Mouse (Mus musculus): ENCODE measurements around the gene Zfp661. TPM values are rescaled to one million over a fixed set of nuclear protein-coding genes. Genes with fewer than 3 reads are reported as not detected.
A peak's percentile ranks its signal among the peaks of the same experiment; 100 is the strongest.
"Not testable (repeated sequence)": the region's sequence is repeated elsewhere in the genome, so short reads cannot be mapped to it uniquely, and the experiment has no call there.

Zfp661 gene
- polyA plus RNA-seq, 1 experiment from 2014 or later, result 4.4 TPM

GRCm38 (mm10) chr2:127608234-127608633 is 21.3 kb upstream of the Zfp661 start:
- Histone ChIP-seq H3K4me1 (0 out of 2 replicates have a peak, but pooled peaks cover 5% of the 10 kb centered on the region), H3K27ac (no peak overlapping the region), H3K9me3 (no peaks in the 10 kb centered on the region), H3K36me3 (peaks cover 24% of the 10 kb centered on the region), H3K4me3 (no peak overlapping the region), H3K27me3 (no peaks in the 10 kb centered on the region), H3K4me2 (no peak overlapping the region), H3K9ac (no peak overlapping the region)
- WGBS, result 38% methylated on average over 3 of the region's 3 CpGs
- peak; percentile 36; the same call in 1 of the 2 replicates for ATAC-seq (ENCODE audit: borderline replicate concordance, extremely low read depth, low FRiP score, low TSS enrichment)

DNA sequence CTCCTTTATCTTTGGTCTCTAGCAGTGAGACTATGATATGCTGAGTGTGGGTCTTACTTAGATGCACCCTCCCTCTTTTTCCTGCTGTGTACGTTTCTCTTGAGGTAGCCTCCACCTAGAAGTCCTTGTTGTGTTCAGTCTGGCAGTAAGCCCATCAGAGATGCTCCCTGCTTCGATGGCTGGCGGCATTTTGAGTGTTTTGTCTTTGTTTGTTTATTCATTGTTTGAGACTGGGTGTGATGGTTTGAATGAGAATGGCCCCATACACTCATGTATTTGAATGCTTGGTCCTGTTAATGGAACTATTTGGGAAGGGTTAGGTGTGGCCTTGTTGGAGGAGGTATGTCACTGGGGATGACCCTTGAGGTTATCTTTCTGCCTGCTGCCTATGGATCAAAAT is 18.3 kb upstream of the Zfp661 start:
- WGBS, result 81% methylated on average over 3 of the region's 3 CpGs
- H3K9ac ChIP-seq, result no peak overlapping the region
- no peaks in the 10 kb centered on the region for H3K27me3 ChIP-seq
- H3K36me3 ChIP-seq, result peaks cover 50% of the 10 kb centered on the region
- H3K9me3 ChIP-seq, result no peaks in the 10 kb centered on the region
- no peak for ATAC-seq (ENCODE audit: borderline replicate concordance, extremely low read depth, low FRiP score, low TSS enrichment)
- H3K4me2 ChIP-seq, result no peak overlapping the region
- no peak overlapping the region for H3K4me3 ChIP-seq
- 0 out of 2 replicates have a peak, but pooled peaks cover 5% of the 10 kb centered on the region for H3K4me1 ChIP-seq
- no peak overlapping the region for H3K27ac ChIP-seq

- H3K9ac ChIP-seq; H3K27me3 ChIP-seq; ATAC-seq (ENCODE audit: borderline replicate concordance, extremely low read depth, low FRiP score, low TSS enrichment); H3K4me3 ChIP-seq; H3K4me2 ChIP-seq; H3K4me1 ChIP-seq; H3K9me3 ChIP-seq; H3K27ac ChIP-seq: not testable (repeated sequence)
- peaks cover 68% of the 10 kb centered on the region for H3K36me3 ChIP-seq
- 90% methylated on average over 6 of the region's 8 CpGs for WGBS
Measured at GRCm38 (mm10) chr2:127603383-127603782, 16.5 kb upstream of the Zfp661 start.

- Histone ChIP-seq H3K4me3 (no peak overlapping the region), H3K27me3 (no peaks in the 10 kb centered on the region), H3K27ac (no peak overlapping the region), H3K9ac (no peak overlapping the region), H3K9me3 (no peaks in the 10 kb centered on the region), H3K4me2 (no peak overlapping the region), H3K36me3 (peaks cover 30% of the 10 kb centered on the region), H3K4me1 (peaks cover 20% of the 10 kb centered on the region)
- ATAC-seq (ENCODE audit: borderline replicate concordance, extremely low read depth, low FRiP score, low TSS enrichment), result no peak
- 67% methylated on average over 4 of the region's 4 CpGs for WGBS
Measured at GRCm38 (mm10) chr2:127590840-127591239, 3.9 kb upstream of the Zfp661 start.

- Histone ChIP-seq H3K27me3 (no peaks in the 10 kb centered on the region), H3K27ac (no peak overlapping the region), H3K36me3 (peaks cover 23% of the 10 kb centered on the region), H3K9me3 (no peaks in the 10 kb centered on the region), H3K4me1 (peaks cover 20% of the 10 kb centered on the region), H3K9ac (no peak overlapping the region), H3K4me3 (no peak overlapping the region), H3K4me2 (peak overlapping the region; percentile 9; the same call in 1 of the 2 replicates)
- ATAC-seq (ENCODE audit: borderline replicate concordance, extremely low read depth, low FRiP score, low TSS enrichment), result no peak
- 71% methylated on average over 15 of the region's 15 CpGs for WGBS
Measured at GRCm38 (mm10) chr2:127590204-127590603, 3.3 kb upstream of the Zfp661 start.

DNA sequence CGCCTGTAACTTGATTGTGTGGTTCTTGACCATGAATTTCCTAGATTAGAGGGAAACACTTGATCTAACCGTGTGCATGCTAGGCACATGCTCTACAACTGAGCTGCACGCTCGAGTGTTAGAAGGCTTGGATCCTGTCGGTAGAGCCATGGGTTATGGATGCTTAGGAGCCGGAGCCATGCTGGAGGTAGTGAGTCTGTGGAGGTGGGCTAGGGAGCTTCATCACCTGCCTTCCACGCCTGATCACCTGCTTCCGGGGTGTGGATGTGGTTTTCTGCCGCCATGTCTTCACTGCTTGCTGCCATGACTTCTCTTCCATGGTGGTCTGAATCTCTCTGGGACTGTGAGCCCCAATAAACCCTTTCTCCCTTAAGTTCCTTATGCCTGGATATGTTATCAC is 2.0 kb upstream of the Zfp661 start:
- H3K4me1 ChIP-seq, result peaks cover 26% of the 10 kb centered on the region

DNA sequence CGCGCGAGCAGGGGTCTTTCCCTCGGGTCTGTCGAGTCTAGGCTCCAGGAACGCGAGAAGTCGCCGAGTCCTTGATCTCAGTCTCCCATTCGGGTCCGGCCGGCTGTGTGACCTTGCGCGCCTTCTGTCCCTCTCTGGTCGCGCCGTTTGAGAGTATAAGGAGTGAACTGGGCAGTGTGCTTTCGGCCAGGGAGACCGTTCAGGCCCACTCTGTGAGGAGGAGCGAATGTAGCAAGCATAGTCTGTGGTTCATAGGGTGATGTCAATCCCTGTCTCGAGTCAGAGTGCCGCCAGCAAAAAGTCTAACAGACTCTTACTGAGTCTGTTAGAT is 585 bp upstream of the Zfp661 start:
- Histone ChIP-seq H3K9me3 (no peaks in the 10 kb centered on the region), H3K9ac (peak overlapping the region; percentile 86), H3K27me3 (no peaks in the 10 kb centered on the region), H3K27ac (peak overlapping the region; percentile 90), H3K4me1 (peaks cover 27% of the 10 kb centered on the region), H3K4me3 (peak overlapping the region; percentile 94), H3K36me3 (0 out of 2 replicates have a peak, but pooled peaks cover 5% of the 10 kb centered on the region), H3K4me2 (peak overlapping the region; percentile 73)
- under 1% methylated on average over 22 of the region's 22 CpGs for WGBS
- ATAC-seq (ENCODE audit: borderline replicate concordance, extremely low read depth, low FRiP score, low TSS enrichment), result peak; percentile 7; the same call in 1 of the 2 replicates

More for the DNA sequence above, 2.0 kb upstream of the Zfp661 start:
- Histone ChIP-seq H3K9me3 (no peaks in the 10 kb centered on the region), H3K27ac (no peak overlapping the region), H3K4me2 (no peak overlapping the region), H3K4me3 (no peak overlapping the region), H3K36me3 (peaks cover 13% of the 10 kb centered on the region), H3K27me3 (no peaks in the 10 kb centered on the region), H3K9ac (no peak overlapping the region)
- 91% methylated on average over 9 of the region's 9 CpGs for WGBS
- ATAC-seq (ENCODE audit: borderline replicate concordance, extremely low read depth, low FRiP score, low TSS enrichment), result no peak

GRCm38 (mm10) chr2:127584436-127584858 is 2.4 kb downstream of the Zfp661 start:
- ATAC-seq (ENCODE audit: borderline replicate concordance, extremely low read depth, low FRiP score, low TSS enrichment), result peak; percentile 82

GRCm38 (mm10) chr2:127573322-127573721 is 13.6 kb downstream of the Zfp661 start:
- H3K27ac ChIP-seq, result no peak overlapping the region

More at GRCm38 (mm10) chr2:127584436-127584858, 2.4 kb downstream of the Zfp661 start:
- peaks cover 27% of the 10 kb centered on the region for H3K4me1 ChIP-seq
- WGBS, result under 1% methylated on average over 24 of the region's 24 CpGs
- peak overlapping the region; percentile 65 for H3K9ac ChIP-seq
- H3K36me3 ChIP-seq, result no peaks in the 10 kb centered on the region
- no peaks in the 10 kb centered on the region for H3K27me3 ChIP-seq
- no peak overlapping the region for H3K27ac ChIP-seq
- H3K9me3 ChIP-seq, result no peaks in the 10 kb centered on the region
- H3K4me3 ChIP-seq, result peak overlapping the region; percentile 69
- H3K4me2 ChIP-seq, result peak overlapping the region; percentile 76

GRCm38 (mm10) chr2:127559070-127559966 is 27.6 kb downstream of the Zfp661 start:
- Histone ChIP-seq H3K9ac (no peak overlapping the region), H3K27me3 (no peaks in the 10 kb centered on the region; the same call in 1 of the 2 replicates), H3K4me2 (peak overlapping the region; percentile 37), H3K4me3 (peak overlapping the region; percentile 8), H3K4me1 (peaks cover 3% of the 10 kb centered on the region; the same call in 1 of the 2 replicates), H3K9me3 (no peaks in the 10 kb centered on the region), H3K36me3 (no peaks in the 10 kb centered on the region), H3K27ac (no peak overlapping the region)
- WGBS, result 18% methylated on average over 18 of the region's 18 CpGs
- ATAC-seq (ENCODE audit: borderline replicate concordance, extremely low read depth, low FRiP score, low TSS enrichment), result peak; percentile 99

More at GRCm38 (mm10) chr2:127573322-127573721, 13.6 kb downstream of the Zfp661 start:
- Histone ChIP-seq H3K27me3 (no peaks in the 10 kb centered on the region), H3K4me2 (no peak overlapping the region), H3K9ac (no peak overlapping the region), H3K36me3 (peaks cover 13% of the 10 kb centered on the region; the same call in 1 of the 2 replicates), H3K9me3 (no peaks in the 10 kb centered on the region), H3K4me1 (no peaks in the 10 kb centered on the region), H3K4me3 (no peak overlapping the region)
- no peak for ATAC-seq (ENCODE audit: borderline replicate concordance, extremely low read depth, low FRiP score, low TSS enrichment)
- 55% methylated on average over 1 of the region's 1 CpGs for WGBS

DNA sequence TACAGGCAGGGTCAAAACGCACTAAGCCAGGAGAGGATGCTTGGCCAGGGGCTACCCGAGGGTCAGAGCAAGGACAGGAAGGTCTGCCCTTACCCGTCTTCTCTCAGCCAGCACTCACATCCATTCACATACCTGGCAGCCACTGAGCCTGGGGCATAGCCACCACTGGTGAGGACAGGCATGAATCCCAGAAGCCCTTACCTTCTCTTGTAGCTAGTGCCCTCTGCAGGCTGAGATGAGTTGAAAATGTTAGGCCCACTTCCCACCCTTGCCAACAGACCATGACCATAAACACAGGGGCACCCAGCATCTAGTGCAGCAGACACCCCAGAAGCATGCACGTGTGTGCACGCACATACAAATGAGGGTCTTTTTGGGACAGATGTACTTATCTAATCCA is 35.8 kb downstream of the Zfp661 start:
- no peak overlapping the region for H3K9ac ChIP-seq
- no peaks in the 10 kb centered on the region for H3K9me3 ChIP-seq
- H3K4me1 ChIP-seq, result no peaks in the 10 kb centered on the region
- H3K27ac ChIP-seq, result no peak overlapping the region
- no peak overlapping the region for H3K4me2 ChIP-seq
- ATAC-seq (ENCODE audit: borderline replicate concordance, extremely low read depth, low FRiP score, low TSS enrichment), result no peak
- H3K27me3 ChIP-seq, result no peaks in the 10 kb centered on the region
- H3K4me3 ChIP-seq, result no peak overlapping the region
- WGBS, result 44% methylated on average over 5 of the region's 5 CpGs
- H3K36me3 ChIP-seq, result no peaks in the 10 kb centered on the region

GRCm38 (mm10) chr2:127550446-127550845 is 36.4 kb downstream of the Zfp661 start:
- Histone ChIP-seq H3K9ac (no peak overlapping the region), H3K9me3 (no peaks in the 10 kb centered on the region), H3K27me3 (no peaks in the 10 kb centered on the region), H3K4me3 (no peak overlapping the region), H3K4me1 (no peaks in the 10 kb centered on the region), H3K36me3 (no peaks in the 10 kb centered on the region), H3K4me2 (no peak overlapping the region), H3K27ac (no peak overlapping the region)
- WGBS, result 50% methylated on average over 1 of the region's 1 CpGs
- no peak for ATAC-seq (ENCODE audit: borderline replicate concordance, extremely low read depth, low FRiP score, low TSS enrichment)

Measured in lung, embryonic 15.5 days (tissue).